Mouse (Mus musculus): ENCODE measurements around the gene Esrrg. TPM values are rescaled to one million over a fixed set of nuclear protein-coding genes. Genes with fewer than 3 reads are reported as not detected.

Gene Esrrg
- polyA plus RNA-seq, 1 experiment from 2014 or later = 8.1 TPM

- 92% methylated on average over 7 of the region's 7 CpGs for WGBS
- Histone ChIP-seq H3K9me3 (no peaks in the 10 kb centered on the region), H3K36me3 (no peaks in the 10 kb centered on the region), H3K27me3 (peaks cover 27% of the 10 kb centered on the region; the same call in 1 of the 2 replicates), H3K27ac (replicated peaks) (no peak overlapping the region), H3K4me1 (peaks cover 13% of the 10 kb centered on the region), H3K4me3 (no peak overlapping the region), H3K4me2 (replicated peaks) (no peak overlapping the region), H3K9ac (replicated peaks) (no peak overlapping the region)
- ATAC-seq (ENCODE audit: low FRiP score, low read depth) = no peak
Measured at GRCm38 (mm10) chr1:188157237-188157955, 548.8 kb downstream of the Esrrg start.

- Histone ChIP-seq H3K36me3 (no peaks in the 10 kb centered on the region), H3K9ac (replicated peaks) (no peak overlapping the region), H3K27ac (replicated peaks) (no peak overlapping the region), H3K4me1 (peaks cover 13% of the 10 kb centered on the region), H3K4me2 (replicated peaks) (no peak overlapping the region), H3K27me3 (peaks cover 20% of the 10 kb centered on the region; the same call in 1 of the 2 replicates), H3K4me3 (no peak overlapping the region), H3K9me3 (no peaks in the 10 kb centered on the region)
- 71% methylated on average over 1 of the region's 1 CpGs for WGBS
- ATAC-seq (ENCODE audit: low FRiP score, low read depth) = no peak
Measured at GRCm38 (mm10) chr1:188158675-188159074, 550.1 kb downstream of the Esrrg start.

GRCm38 (mm10) chr1:188159108-188159507, 550.5 kb downstream of the Esrrg start:
- H3K36me3 ChIP-seq = no peaks in the 10 kb centered on the region
- no peak for ATAC-seq (ENCODE audit: low FRiP score, low read depth)
- no peak overlapping the region for H3K4me2 ChIP-seq (replicated peaks)
- H3K9ac ChIP-seq (replicated peaks) = no peak overlapping the region
- WGBS = 92% methylated on average over 2 of the region's 2 CpGs
- peaks cover 16% of the 10 kb centered on the region; the same call in 1 of the 2 replicates for H3K27me3 ChIP-seq
- H3K27ac ChIP-seq (replicated peaks) = no peak overlapping the region
- H3K9me3 ChIP-seq = no peaks in the 10 kb centered on the region
- peaks cover 10% of the 10 kb centered on the region for H3K4me1 ChIP-seq
- H3K4me3 ChIP-seq = no peak overlapping the region

- peaks cover 8% of the 10 kb centered on the region; the same call in 1 of the 2 replicates for H3K27me3 ChIP-seq
- no peak overlapping the region for H3K4me3 ChIP-seq
- no peak overlapping the region for H3K9ac ChIP-seq (replicated peaks)
- no peaks in the 10 kb centered on the region for H3K4me1 ChIP-seq
- no peak overlapping the region for H3K4me2 ChIP-seq (replicated peaks)
- no peak for ATAC-seq (ENCODE audit: low FRiP score, low read depth)
- no peaks in the 10 kb centered on the region for H3K9me3 ChIP-seq
- H3K36me3 ChIP-seq = no peaks in the 10 kb centered on the region
- no peak overlapping the region for H3K27ac ChIP-seq (replicated peaks)
Measured at GRCm38 (mm10) chr1:188163058-188163457, 554.5 kb downstream of the Esrrg start.

- no peak for ATAC-seq (ENCODE audit: low FRiP score, low read depth)
- Histone ChIP-seq H3K9me3 (no peaks in the 10 kb centered on the region), H3K4me2 (replicated peaks) (no peak overlapping the region), H3K4me3 (no peak overlapping the region), H3K27me3 (0 out of 2 replicates have a peak, but pooled peaks cover 3% of the 10 kb centered on the region), H3K27ac (replicated peaks) (no peak overlapping the region), H3K4me1 (no peaks in the 10 kb centered on the region), H3K9ac (replicated peaks) (no peak overlapping the region), H3K36me3 (no peaks in the 10 kb centered on the region)
- 61% methylated on average over 6 of the region's 6 CpGs for WGBS
Measured at GRCm38 (mm10) chr1:188164251-188164650, 555.7 kb downstream of the Esrrg start.

- no peaks in the 10 kb centered on the region for H3K4me1 ChIP-seq
- H3K9me3 ChIP-seq = no peaks in the 10 kb centered on the region
- WGBS = 29% methylated on average over 1 of the region's 1 CpGs
Measured at GRCm38 (mm10) chr1:188173859-188174258, 565.3 kb downstream of the Esrrg start.

GRCm38 (mm10) chr1:188182951-188183350, 574.4 kb downstream of the Esrrg start:
- H3K36me3 ChIP-seq = no peaks in the 10 kb centered on the region
- H3K9ac ChIP-seq (replicated peaks) = no peak overlapping the region
- no peaks in the 10 kb centered on the region for H3K27me3 ChIP-seq
- H3K27ac ChIP-seq (replicated peaks) = no peak overlapping the region
- no peak for ATAC-seq (ENCODE audit: low FRiP score, low read depth)
- H3K4me2 ChIP-seq (replicated peaks) = no peak overlapping the region
- WGBS = 90% methylated on average over 5 of the region's 5 CpGs
- no peak overlapping the region for H3K4me3 ChIP-seq
- H3K4me1 ChIP-seq = peaks cover 20% of the 10 kb centered on the region; the same call in 1 of the 2 replicates
- no peaks in the 10 kb centered on the region for H3K9me3 ChIP-seq

More at GRCm38 (mm10) chr1:188173859-188174258, 565.3 kb downstream of the Esrrg start:
- Histone ChIP-seq H3K27me3 (no peaks in the 10 kb centered on the region), H3K9ac (replicated peaks) (no peak overlapping the region), H3K4me3 (no peak overlapping the region), H3K4me2 (replicated peaks) (no peak overlapping the region), H3K27ac (replicated peaks) (no peak overlapping the region), H3K36me3 (no peaks in the 10 kb centered on the region)
- ATAC-seq (ENCODE audit: low FRiP score, low read depth) = no peak

- Histone ChIP-seq H3K27me3 (no peaks in the 10 kb centered on the region), H3K4me2 (replicated peaks) (no peak overlapping the region), H3K9me3 (no peaks in the 10 kb centered on the region), H3K9ac (replicated peaks) (no peak overlapping the region), H3K36me3 (no peaks in the 10 kb centered on the region), H3K27ac (replicated peaks) (no peak overlapping the region), H3K4me1 (peaks cover 20% of the 10 kb centered on the region; the same call in 1 of the 2 replicates), H3K4me3 (no peak overlapping the region)
- 66% methylated on average over 17 of the region's 17 CpGs for WGBS
- ATAC-seq (ENCODE audit: low FRiP score, low read depth) = no peak
Measured at GRCm38 (mm10) chr1:188186440-188187117, 578.0 kb downstream of the Esrrg start.

- Histone ChIP-seq H3K4me2 (replicated peaks) (no peak overlapping the region), H3K9ac (replicated peaks) (no peak overlapping the region), H3K27ac (replicated peaks) (no peak overlapping the region), H3K36me3 (no peaks in the 10 kb centered on the region), H3K9me3 (no peaks in the 10 kb centered on the region), H3K4me3 (no peak overlapping the region), H3K27me3 (no peaks in the 10 kb centered on the region), H3K4me1 (no peaks in the 10 kb centered on the region)
- ATAC-seq (ENCODE audit: low FRiP score, low read depth) = no peak
- 91% methylated on average over 2 of the region's 2 CpGs for WGBS
Measured at GRCm38 (mm10) chr1:188192971-188193370, 584.4 kb downstream of the Esrrg start.

- 80% methylated on average over 6 of the region's 6 CpGs for WGBS
- Histone ChIP-seq H3K27me3 (no peaks in the 10 kb centered on the region), H3K36me3 (no peaks in the 10 kb centered on the region), H3K4me2 (replicated peaks) (no peak overlapping the region), H3K27ac (replicated peaks) (no peak overlapping the region), H3K4me1 (no peaks in the 10 kb centered on the region), H3K4me3 (no peak overlapping the region), H3K9ac (replicated peaks) (no peak overlapping the region), H3K9me3 (no peaks in the 10 kb centered on the region)
- ATAC-seq (ENCODE audit: low FRiP score, low read depth) = no peak
Measured at GRCm38 (mm10) chr1:188207421-188207820, 598.8 kb downstream of the Esrrg start.

- H3K9me3 ChIP-seq = no peaks in the 10 kb centered on the region
- no peaks in the 10 kb centered on the region for H3K4me1 ChIP-seq
- H3K27ac ChIP-seq (replicated peaks) = no peak overlapping the region
- H3K9ac ChIP-seq (replicated peaks) = no peak overlapping the region
- H3K27me3 ChIP-seq = no peaks in the 10 kb centered on the region
- no peaks in the 10 kb centered on the region for H3K36me3 ChIP-seq
- no peak overlapping the region for H3K4me2 ChIP-seq (replicated peaks)
- no peak overlapping the region for H3K4me3 ChIP-seq
- ATAC-seq (ENCODE audit: low FRiP score, low read depth) = no peak
- 84% methylated on average over 1 of the region's 1 CpGs for WGBS
Measured at GRCm38 (mm10) chr1:188209025-188209424, 600.4 kb downstream of the Esrrg start.

GRCm38 (mm10) chr1:188214885-188215611, 606.5 kb downstream of the Esrrg start:
- 51% methylated on average over 10 of the region's 10 CpGs for WGBS
- H3K4me3 ChIP-seq = no peak overlapping the region
- peaks cover 8% of the 10 kb centered on the region; the same call in 1 of the 2 replicates for H3K4me1 ChIP-seq
- no peak overlapping the region for H3K9ac ChIP-seq (replicated peaks)
- no peak overlapping the region for H3K27ac ChIP-seq (replicated peaks)
- H3K27me3 ChIP-seq = no peaks in the 10 kb centered on the region
- no peaks in the 10 kb centered on the region for H3K9me3 ChIP-seq
- no peak overlapping the region for H3K4me2 ChIP-seq (replicated peaks)
- ATAC-seq (ENCODE audit: low FRiP score, low read depth) = 0 out of 2 replicates have a peak, but pooled peaks have one; percentile 38
- H3K36me3 ChIP-seq = no peaks in the 10 kb centered on the region

Data from midbrain, embryonic 12.5 days (tissue).